Mouse (Mus musculus) midbrain, postnatal 0 days (tissue): ENCODE results near the gene Nrxn1. TPM values are rescaled to one million over a fixed set of nuclear protein-coding genes. Genes with fewer than 3 reads are reported as not detected.
A peak's percentile ranks its signal among the peaks of the same experiment; 100 is the strongest.

ENCODE experiments used
- ATAC-seq: fragments of 200-750 bp; cut with Nextera tagmentation; 2 replicates; pipeline ENCODE4 v1.8.0; 2017; ENCODE audit warnings: moderate number of reproducible peaks, mild to moderate bottlenecking, moderate TSS enrichment, moderate library complexity; ENCODE audit not compliant: low FRiP score
- DNase-seq: peaks from one replicate; pipeline ENCODE4 v3.0.0-alpha.2; 2015; ENCODE audit warnings: low spot score
- H3K27ac ChIP-seq: fragments of 300-500 bp; sonication (generic); 2 replicates; pipeline ENCODE4 v1.5.1; 2014; ENCODE audit warnings: low read depth, mild to moderate bottlenecking, low read length, mixed read lengths
- H3K27me3 ChIP-seq: fragments of 300-500 bp; sonication (generic); 2 replicates; pipeline ENCODE4 v1.6.1; 2014; ENCODE audit warnings: low read length, control low read depth, mixed read lengths; ENCODE audit not compliant: insufficient read depth
- H3K36me3 ChIP-seq: fragments of 300-500 bp; sonication (generic); 2 replicates; pipeline ENCODE4 v1.6.1; 2014; ENCODE audit warnings: low read length, control low read depth, mixed read lengths; ENCODE audit not compliant: insufficient read depth
- H3K4me1 ChIP-seq: fragments of 300-500 bp; sonication (generic); 2 replicates; pipeline ENCODE4 v1.6.1; 2014; ENCODE audit warnings: mild to moderate bottlenecking, control low read depth, antibody characterized with exemption, low read length, mixed read lengths; ENCODE audit not compliant: insufficient read depth
- H3K4me2 ChIP-seq: fragments of 300-500 bp; sonication (generic); 2 replicates; pipeline ENCODE4 v1.6.1; 2014; ENCODE audit warnings: low read depth, mild to moderate bottlenecking, low read length, mixed read lengths; ENCODE audit not compliant: poor library complexity, severe bottlenecking
- H3K4me3 ChIP-seq: fragments of 300-500 bp; sonication (generic); 2 replicates; pipeline ENCODE4 v1.5.1; 2014; ENCODE audit warnings: low read depth, mild to moderate bottlenecking, low read length, moderate library complexity
- H3K9ac ChIP-seq: fragments of 300-500 bp; sonication (generic); replicated peaks from 2 replicates; pipeline ENCODE4 v1.6.1; 2014; ENCODE audit warnings: mild to moderate bottlenecking, low read length, moderate library complexity, mixed read lengths; ENCODE audit not compliant: poor library complexity, severe bottlenecking
- H3K9me3 ChIP-seq: fragments of 300-500 bp; sonication (generic); 2 replicates; pipeline ENCODE4 v1.6.1; 2016; ENCODE audit warnings: low read length, control low read depth
- CTCF ChIP-seq: IDR thresholded peaks from 2 replicates; pipeline ENCODE4 v1.5.1; 2016; ENCODE audit warnings: antibody characterized with exemption, mild to moderate bottlenecking
- WGBS: fragments of 180-500 bp; shearing (Covaris S2); extraction: QIAGEN DNeasy Blood & Tissue Kit; methylation state at CpG from one replicate; pipeline ENCODE4 v1.1.7; 2014; 5-methylcytosine and 5-hydroxymethylcytosine counted together
- polyA plus RNA-seq: library from polyadenylated mRNA; unstranded; fragments of >200 nt; fragmentation: Nextera tagmentation; extraction: Ambion mirVana; gene quantifications from 2 replicates; pipeline ENCODE4 v1.2.1, GENCODE M21; 2015
- total RNA-seq: library from RNA; depleted of rRNA; stranded (reverse); fragments of >200 nt; gene quantifications from 2 replicates; pipeline ENCODE4 v1.2.3, GENCODE M21; 2014

Nrxn1 gene
- total and polyA plus RNA-seq, 2 experiments from 2014 or later: 240 to 472 TPM

DNA sequence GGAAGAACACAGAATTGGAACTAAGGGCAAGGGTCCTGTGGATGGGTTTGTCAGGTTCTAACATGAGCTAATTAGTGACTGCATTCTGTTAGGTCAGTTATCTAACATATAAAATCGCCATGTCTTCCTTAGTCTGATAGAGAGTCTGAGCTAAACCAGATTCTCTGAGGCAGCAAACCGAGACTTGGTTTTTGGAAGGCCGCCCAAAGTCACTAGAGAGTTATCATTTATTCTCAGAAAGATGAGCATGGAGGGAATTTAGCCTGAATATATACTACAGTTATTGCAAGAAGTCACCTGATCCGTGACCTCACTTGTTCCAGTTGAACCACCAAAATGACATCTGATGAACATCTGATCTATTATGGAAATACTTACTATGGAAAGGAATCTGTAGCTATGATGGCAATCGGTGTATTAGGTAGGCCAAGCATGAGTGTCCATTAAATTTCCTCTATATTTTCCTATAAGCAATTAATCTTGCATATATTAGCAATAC is 397.7 kb downstream of the Nrxn1 start:
- no peak for TF ChIP-seq CTCF
- WGBS: 88% methylated on average over 5 of the region's 5 CpGs

DNA sequence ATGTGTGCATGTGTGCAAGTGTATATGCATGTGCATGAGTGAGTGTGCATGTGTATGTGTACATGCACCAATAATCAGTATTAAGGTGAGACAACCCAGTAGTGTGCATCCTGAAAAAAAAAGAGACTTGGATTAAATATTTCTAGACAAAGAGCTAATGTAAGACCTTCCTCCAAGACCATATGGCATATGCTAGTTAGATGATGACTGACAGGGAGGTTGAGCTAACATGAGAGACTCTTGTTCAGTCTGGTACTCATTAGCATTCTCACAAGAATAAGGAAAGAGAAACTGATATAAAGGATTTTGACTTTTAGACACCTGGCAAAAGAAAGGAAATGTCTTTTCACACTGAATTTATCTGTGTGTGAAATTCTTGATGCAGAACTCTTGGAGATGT is 408.7 kb downstream of the Nrxn1 start:
- 0 out of 2 replicates have a peak overlapping the region, but pooled peaks have one; percentile 7 for H3K27ac ChIP-seq
- ATAC-seq (no peak), DNase-seq (no peak)
- H3K36me3 ChIP-seq: no peaks in the 10 kb centered on the region
- H3K27me3 ChIP-seq: no peaks in the 10 kb centered on the region
- no peaks in the 10 kb centered on the region for H3K9me3 ChIP-seq
- no peaks in the 10 kb centered on the region for H3K4me1 ChIP-seq
- no peak overlapping the region for H3K9ac ChIP-seq
- no peak overlapping the region for H3K4me3 ChIP-seq
- TF ChIP-seq CTCF: no peak
- H3K4me2 ChIP-seq: no peak overlapping the region

More for the DNA sequence above, 397.7 kb downstream of the Nrxn1 start:
- Histone ChIP-seq H3K4me2 (no peak overlapping the region), H3K4me3 (no peak overlapping the region), H3K27ac (no peak overlapping the region), H3K4me1 (peaks cover 7% of the 10 kb centered on the region; the same call in 1 of the 2 replicates), H3K36me3 (no peaks in the 10 kb centered on the region), H3K27me3 (no peaks in the 10 kb centered on the region), H3K9me3 (no peaks in the 10 kb centered on the region), H3K9ac (no peak overlapping the region)
- DNase-seq (no peak), ATAC-seq (no peak)

DNA sequence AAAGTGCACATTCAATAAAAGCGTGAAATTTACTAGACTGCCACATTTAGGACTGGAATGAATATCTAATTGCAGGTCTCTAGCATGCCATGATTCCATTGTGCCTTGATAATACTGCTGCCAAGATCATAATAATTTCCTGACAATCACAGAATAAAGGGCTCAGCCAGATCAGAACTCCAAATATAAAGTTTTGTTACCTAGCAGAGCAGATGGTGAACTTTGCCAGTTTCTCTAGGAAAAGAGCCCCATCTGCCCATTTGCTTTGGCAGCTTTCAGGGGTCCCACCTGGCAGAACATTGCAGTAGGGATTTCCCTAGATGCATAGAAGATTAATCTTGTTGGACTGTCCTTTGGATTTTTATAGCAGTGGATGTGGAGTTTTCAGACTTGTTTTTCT is 411.9 kb downstream of the Nrxn1 start:
- Histone ChIP-seq H3K27me3 (no peaks in the 10 kb centered on the region), H3K27ac (no peak overlapping the region), H3K4me1 (no peaks in the 10 kb centered on the region), H3K4me2 (no peak overlapping the region), H3K9me3 (no peaks in the 10 kb centered on the region), H3K9ac (no peak overlapping the region), H3K36me3 (no peaks in the 10 kb centered on the region), H3K4me3 (no peak overlapping the region)
- DNase-seq (peak; percentile 33), ATAC-seq (no peak)
- 60% methylated on average over 1 of the region's 1 CpGs for WGBS
- TF ChIP-seq CTCF: no peak

GRCm38 (mm10) chr17:90676676-90677075 is 416.2 kb downstream of the Nrxn1 start:
- Histone ChIP-seq H3K4me1 (no peaks in the 10 kb centered on the region), H3K4me3 (no peak overlapping the region), H3K36me3 (no peaks in the 10 kb centered on the region), H3K9ac (no peak overlapping the region), H3K27ac (no peak overlapping the region), H3K4me2 (no peak overlapping the region), H3K27me3 (no peaks in the 10 kb centered on the region), H3K9me3 (no peaks in the 10 kb centered on the region)
- no peak for TF ChIP-seq CTCF
- no peak for DNase-seq
- WGBS: 47% methylated on average over 2 of the region's 2 CpGs
- ATAC-seq: no peak

GRCm38 (mm10) chr17:90662318-90662717 is 430.6 kb downstream of the Nrxn1 start:
- ATAC-seq (no peak), DNase-seq (no peak)
- Histone ChIP-seq H3K4me1 (no peaks in the 10 kb centered on the region), H3K27ac (no peak overlapping the region), H3K4me3 (no peak overlapping the region), H3K4me2 (no peak overlapping the region), H3K27me3 (no peaks in the 10 kb centered on the region), H3K36me3 (no peaks in the 10 kb centered on the region), H3K9me3 (no peaks in the 10 kb centered on the region), H3K9ac (no peak overlapping the region)
- WGBS: 92% methylated on average over 2 of the region's 2 CpGs
- TF ChIP-seq CTCF: no peak

- no peak overlapping the region for H3K4me2 ChIP-seq
- no peaks in the 10 kb centered on the region for H3K27me3 ChIP-seq
- no peak for TF ChIP-seq CTCF
- no peak overlapping the region for H3K4me3 ChIP-seq
- DNase-seq (no peak), ATAC-seq (no peak)
- no peak overlapping the region for H3K9ac ChIP-seq
- no peaks in the 10 kb centered on the region for H3K4me1 ChIP-seq
- WGBS: 74% methylated on average over 1 of the region's 1 CpGs
- no peaks in the 10 kb centered on the region for H3K36me3 ChIP-seq
- H3K27ac ChIP-seq: no peak overlapping the region
- no peaks in the 10 kb centered on the region for H3K9me3 ChIP-seq
These were observed 438.4 kb downstream of the Nrxn1 start for GRCm38 (mm10) chr17:90654506-90654905.
